Mouse (Mus musculus) lung, postnatal 0 days (tissue): Measurements from ENCODE around the gene Fgd1.

Experiments used
- CTCF ChIP-seq: IDR thresholded peaks from 2 replicates; pipeline ENCODE4 v1.5.1; 2016; ENCODE audit warnings: antibody characterized with exemption, mild to moderate bottlenecking
- EP300 ChIP-seq: IDR thresholded peaks from 2 replicates; pipeline ENCODE4 v1.6.1; 2016; ENCODE audit warnings: antibody characterized with exemption, mild to moderate bottlenecking, control low read depth

DNA sequence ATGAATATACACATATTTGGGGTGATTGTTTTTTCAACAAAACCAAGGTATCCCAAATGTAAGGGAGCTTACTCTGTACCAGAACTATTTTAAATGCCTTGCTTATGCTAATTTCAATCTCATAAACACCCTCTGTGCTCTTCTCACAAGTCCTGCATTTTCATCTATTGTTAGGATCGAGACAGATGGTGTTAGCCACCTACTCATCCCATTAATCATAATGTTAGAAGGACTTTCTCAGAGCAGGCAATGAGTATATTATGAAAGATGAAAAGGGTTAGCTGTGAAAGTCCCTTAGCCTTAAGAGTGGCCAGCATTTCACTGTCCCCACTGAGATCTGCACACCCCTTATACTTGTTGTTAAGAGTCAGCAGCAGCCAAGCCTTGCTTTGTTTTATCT lies 41.5 kb downstream of the Fgd1 start:
- TF ChIP-seq EP300 (no peak), CTCF (no peak)
